Mouse (Mus musculus) heart, embryonic 15.5 days (tissue): ENCODE measurements around the gene Aox2. TPM values are rescaled to one million over a fixed set of nuclear protein-coding genes. Genes with fewer than 3 reads are reported as not detected.

Source experiments
- polyA plus RNA-seq: library from polyadenylated mRNA; unstranded; fragments of >200 nt; fragmentation: Nextera tagmentation; extraction: Ambion mirVana; gene quantifications from 2 replicates; pipeline ENCODE4 v1.2.1, GENCODE M21; 2015

Aox2 gene
- polyA plus RNA-seq, 1 experiment from 2014 or later = not detected

Other genes starting within 250 kb of the Aox2 start
- gene Aox1, start 248.4 kb upstream of the Aox2 start, polyA plus RNA-seq = 0.67 and 0.98 TPM in 2 replicates
- 0.43 and 1.1 TPM in 2 replicates for gene Aox3, start 165.2 kb upstream of the Aox2 start, polyA plus RNA-seq
- 0.08 and 0.18 TPM in 2 replicates for gene Aox4, start 67.9 kb upstream of the Aox2 start, polyA plus RNA-seq
- gene Bzw1, start 114.6 kb downstream of the Aox2 start, polyA plus RNA-seq = 178 and 181 TPM in 2 replicates
- 125 and 126 TPM in 2 replicates for gene Clk1, start 145.7 kb downstream of the Aox2 start, polyA plus RNA-seq
- 21.2 and 25.0 TPM in 2 replicates for gene Nif3l1, start 166.8 kb downstream of the Aox2 start, polyA plus RNA-seq
- gene Ppil3, start 167.2 kb downstream of the Aox2 start, polyA plus RNA-seq = 28.7 and 34.7 TPM in 2 replicates
- gene Orc2, start 226.8 kb downstream of the Aox2 start, polyA plus RNA-seq = 14.3 and 16.6 TPM in 2 replicates